28 mouse cellular contexts compared by ENCODE assay signal in the genomic region with DNA sequence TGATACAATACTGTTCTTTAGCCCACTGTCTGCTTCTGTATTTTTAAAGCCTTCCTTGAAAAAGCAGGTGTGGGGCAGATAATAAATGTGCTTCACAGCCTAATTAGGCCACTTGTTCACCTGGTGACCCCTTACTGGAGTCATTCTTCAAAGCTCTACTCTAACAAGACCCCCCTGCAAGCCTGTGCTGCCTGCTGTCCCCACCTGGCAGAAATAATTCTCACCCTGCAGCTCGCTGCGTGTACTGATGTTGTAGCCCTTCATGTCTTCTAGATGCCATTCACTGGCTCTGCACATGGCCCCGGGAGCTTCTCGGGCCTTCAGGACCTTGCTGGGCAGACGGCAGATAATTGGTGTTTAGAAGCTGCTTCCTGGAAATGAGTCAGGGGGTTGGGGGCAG.
DNase-seq lines count a peak whose midpoint lies in the region; ATAC-seq and TF ChIP-seq lines count a peak whose summit lies in the region.
"Had no signal": no experiment of that assay in that cellular context is flagged by ENCODE, and none has a peak within 500 bp of the region (broad histone marks: within the 10 kb centered on the region; RNA-seq: fewer than 3 reads in every experiment).

No protein-coding gene starts in this region.

- no peak overlapping the region for H3K4me2 ChIP-seq in forebrain, embryonic 12.5 days
- no peak overlapping the region for H3K4me2 ChIP-seq in forebrain, embryonic 16.5 days (ENCODE audit: low read length)
- no peak overlapping the region for H3K4me2 ChIP-seq in midbrain, embryonic 11.5 days
- H3K4me2 ChIP-seq in midbrain, embryonic 15.5 days = no peak overlapping the region
- H3K4me2 ChIP-seq: hindbrain, embryonic 13.5 days; intestine, embryonic 15.5 days had no signal

- H3K9me3 ChIP-seq in forebrain, embryonic 12.5 days = no peaks in the 10 kb centered on the region
- no peaks in the 10 kb centered on the region for H3K9me3 ChIP-seq in forebrain, embryonic 16.5 days (ENCODE audit: control insufficient read depth, low read length)
- H3K9me3 ChIP-seq in midbrain, embryonic 11.5 days (ENCODE audit: control insufficient read depth, low read length) = no peaks in the 10 kb centered on the region
- no peaks in the 10 kb centered on the region for H3K9me3 ChIP-seq in midbrain, embryonic 15.5 days
- H3K9me3 ChIP-seq: heart, embryonic 12.5 days; heart, embryonic 15.5 days; hindbrain, embryonic 10.5 days; hindbrain, embryonic 13.5 days; intestine, embryonic 15.5 days had no signal

- no peaks in the 10 kb centered on the region for H3K36me3 ChIP-seq in forebrain, embryonic 12.5 days (replicated peaks)
- H3K36me3 ChIP-seq in forebrain, embryonic 16.5 days (ENCODE audit: control insufficient read depth, insufficient read depth) = no peaks in the 10 kb centered on the region
- H3K36me3 ChIP-seq in midbrain, embryonic 11.5 days (ENCODE audit: control insufficient read depth, insufficient read depth, low read length) = no peaks in the 10 kb centered on the region
- no peaks in the 10 kb centered on the region for H3K36me3 ChIP-seq in midbrain, embryonic 15.5 days (replicated peaks)
- H3K36me3 ChIP-seq: G1E; heart, embryonic 12.5 days; heart, embryonic 15.5 days; hindbrain, embryonic 10.5 days; hindbrain, embryonic 13.5 days; intestine, embryonic 15.5 days had no signal

- H3K4me3 ChIP-seq in forebrain, embryonic 12.5 days (replicated peaks) = no peak overlapping the region
- no peak overlapping the region for H3K4me3 ChIP-seq in forebrain, embryonic 16.5 days (replicated peaks; ENCODE audit: low read length)
- H3K4me3 ChIP-seq in gastrocnemius, adult 2 months = no peak overlapping the region
- H3K4me3 ChIP-seq in midbrain, embryonic 11.5 days (ENCODE audit: low read depth, low read length) = no peak overlapping the region
- H3K4me3 ChIP-seq in midbrain, embryonic 15.5 days = no peak overlapping the region
- H3K4me3 ChIP-seq: heart, embryonic 12.5 days; heart, embryonic 15.5 days; hindbrain, embryonic 10.5 days; hindbrain, embryonic 13.5 days; intestine, embryonic 15.5 days had no signal

- ATAC-seq in forebrain, embryonic 12.5 days (ENCODE audit: low FRiP score) = no peak
- ATAC-seq in forebrain, embryonic 16.5 days = no peak
- ATAC-seq in midbrain, embryonic 11.5 days (ENCODE audit: low FRiP score) = no peak
- ATAC-seq in midbrain, embryonic 15.5 days (replicated peaks) = no peak
- ATAC-seq: intestine, embryonic 15.5 days; Patski had no signal

- no peak for DNase-seq in gastrocnemius, adult 2 months
- no peak for DNase-seq in gastrocnemius, postnatal 4 days (ENCODE audit: low spot score in 2 of 2)
- DNase-seq in midbrain, embryonic 11.5 days (ENCODE audit: low spot score, missing footprints) = peak; percentile 72
- no peak for DNase-seq in adrenal gland, adult 18-20 months (ENCODE audit: low spot score in 2 of 2)
- no peak for DNase-seq in testis, postnatal 14 days (ENCODE audit: low spot score)
- DNase-seq: adrenal gland, adult 2 months; adrenal gland, postnatal 14 days; B cell, adult 2 months; cerebellum, adult 11-12 months; cerebellum, adult 8-10 months; cerebellum, postnatal 10 days; cerebellum, postnatal 36 days; embryo, embryonic 11 days; gastrocnemius, postnatal 25 days; heart, postnatal 10 days; heart, postnatal 36 days; kidney, adult 11 months had no signal

- no peak overlapping the region for H3K9ac ChIP-seq in forebrain, embryonic 12.5 days
- no peak overlapping the region for H3K9ac ChIP-seq in forebrain, embryonic 16.5 days (replicated peaks; ENCODE audit: low read depth, low read length)
- H3K9ac ChIP-seq in midbrain, embryonic 11.5 days (ENCODE audit: low read length) = no peak overlapping the region
- H3K9ac ChIP-seq in midbrain, embryonic 15.5 days = no peak overlapping the region
- H3K9ac ChIP-seq: heart, embryonic 12.5 days; heart, embryonic 15.5 days; hindbrain, embryonic 13.5 days; intestine, embryonic 15.5 days had no signal

- H3K27me3 ChIP-seq in forebrain, embryonic 12.5 days = no peaks in the 10 kb centered on the region
- no peaks in the 10 kb centered on the region for H3K27me3 ChIP-seq in forebrain, embryonic 16.5 days (replicated peaks; ENCODE audit: control insufficient read depth, insufficient read depth, low read length)
- H3K27me3 ChIP-seq in midbrain, embryonic 11.5 days (ENCODE audit: control insufficient read depth, insufficient read depth, low read length) = no peaks in the 10 kb centered on the region
- H3K27me3 ChIP-seq in midbrain, embryonic 15.5 days (replicated peaks) = no peaks in the 10 kb centered on the region
- H3K27me3 ChIP-seq: CH12.LX; heart, embryonic 12.5 days; heart, embryonic 15.5 days; hindbrain, embryonic 13.5 days; intestine, embryonic 15.5 days had no signal

- TF ChIP-seq CTCF in gastrocnemius, adult 2 months (IDR thresholded peaks at IDR 0.05) = no peak

- WGBS in forebrain, embryonic 12.5 days = 56% methylated on average over 5 of the region's 5 CpGs
- WGBS in forebrain, embryonic 16.5 days = 61% methylated on average over 5 of the region's 5 CpGs
- 79% methylated on average over 5 of the region's 5 CpGs for WGBS in midbrain, embryonic 11.5 days
- WGBS in midbrain, embryonic 15.5 days = 55% methylated on average over 5 of the region's 5 CpGs

- peaks cover 10% of the 10 kb centered on the region for H3K4me1 ChIP-seq in forebrain, embryonic 12.5 days
- H3K4me1 ChIP-seq in forebrain, embryonic 16.5 days (replicated peaks; ENCODE audit: control insufficient read depth, insufficient read depth, low read length) = no peaks in the 10 kb centered on the region; the same call in 1 of the 2 replicates
- H3K4me1 ChIP-seq in midbrain, embryonic 11.5 days (ENCODE audit: control insufficient read depth, insufficient read depth, low read length) = peaks cover 9% of the 10 kb centered on the region; the same call in 1 of the 2 replicates
- H3K4me1 ChIP-seq in midbrain, embryonic 15.5 days = 0 out of 2 replicates have a peak, but pooled peaks cover 4% of the 10 kb centered on the region
- H3K4me1 ChIP-seq: intestine, embryonic 15.5 days had no signal

- H3K27ac ChIP-seq in forebrain, embryonic 12.5 days = 0 out of 2 replicates have a peak overlapping the region, but pooled peaks have one; percentile 8
- H3K27ac ChIP-seq in forebrain, embryonic 16.5 days (ENCODE audit: low read length) = no peak overlapping the region
- H3K27ac ChIP-seq in gastrocnemius, adult 2 months = peak overlapping the region; percentile 88
- no peak overlapping the region for H3K27ac ChIP-seq in midbrain, embryonic 11.5 days (ENCODE audit: low read depth, low read length)
- no peak overlapping the region for H3K27ac ChIP-seq in midbrain, embryonic 15.5 days
- H3K27ac ChIP-seq: heart, embryonic 15.5 days; hindbrain, embryonic 13.5 days; intestine, embryonic 15.5 days had no signal

- intact Hi-C loops in gastrocnemius, adult 2 months (cut with DNase I) = no loop called here

Comparison
In these comparisons a context has a peak if more than half of its experiments do, and no peak if none do; other contexts are left out.
1. H3K27ac ChIP-seq: peak in forebrain, embryonic 12.5 days (single experiment) and gastrocnemius, adult 2 months (single experiment); none in forebrain, embryonic 16.5 days (single experiment), midbrain, embryonic 11.5 days (single experiment) and midbrain, embryonic 15.5 days (single experiment).